Mouse (Mus musculus) G1E (cell line): ENCODE measurements around the gene Sec13.

ENCODE experiments used
- CTCF ChIP-seq: IDR thresholded peaks from 2 replicates; pipeline ENCODE4 v1.5.1; 2012; ENCODE audit warnings: low read depth, low read length, inconsistent platforms, mixed read lengths
- GATA1 ChIP-seq: IDR thresholded peaks from 2 replicates; pipeline ENCODE4 v1.6.1; 2012; ENCODE audit warnings: borderline replicate concordance, low read length, inconsistent platforms, mixed read lengths

DNA sequence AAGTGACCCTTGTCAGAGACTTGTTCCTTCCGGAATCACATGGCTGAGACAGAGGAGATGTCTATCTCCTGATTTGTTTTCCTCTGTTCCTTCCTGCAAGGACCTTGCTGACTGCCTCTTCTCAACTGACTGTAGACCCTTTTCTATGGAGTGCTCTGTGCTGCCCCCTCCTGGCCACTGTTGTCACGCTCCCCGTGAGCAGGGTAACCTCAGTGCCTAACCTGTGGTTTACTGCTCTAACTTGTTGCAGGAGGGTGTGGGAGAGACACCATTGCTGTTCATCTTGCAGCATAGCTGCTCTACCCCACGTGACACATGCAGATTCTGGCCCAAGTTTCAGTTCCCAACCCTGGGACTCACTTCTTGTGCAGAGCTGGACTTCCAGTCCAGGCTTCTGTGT, 59.3 kb downstream of the Sec13 start:
- TF ChIP-seq CTCF (peak; percentile 91), GATA1 (no peak)
